Mouse (Mus musculus): ENCODE results near the gene Fam168b. TPM values are rescaled to one million over a fixed set of nuclear protein-coding genes. Genes with fewer than 3 reads are reported as not detected.
A peak's percentile ranks its signal among the peaks of the same experiment; 100 is the strongest.

The Fam168b gene
- polyA plus RNA-seq, 1 experiment from 2014 or later, result 78.4 TPM

DNA sequence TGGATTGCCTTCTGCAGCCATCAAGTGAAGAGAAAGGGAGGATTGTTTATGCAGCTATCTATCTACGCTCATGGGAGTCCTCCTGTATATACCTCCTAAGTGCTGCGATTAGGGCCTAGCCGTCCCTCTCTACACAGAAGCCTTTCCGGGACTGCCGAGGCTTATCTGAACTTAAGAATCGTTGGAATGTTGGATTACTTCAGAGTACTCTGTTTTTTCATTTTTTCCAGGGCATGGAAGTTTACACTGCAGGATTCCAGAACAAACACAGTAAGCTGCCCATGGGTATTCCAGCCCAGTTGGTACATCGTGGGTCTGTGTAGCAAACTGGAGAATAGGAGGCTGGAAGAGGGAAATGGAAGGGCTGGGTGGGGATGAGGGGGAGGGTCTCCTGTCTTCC is 21.4 kb upstream of the Fam168b start:
- 75% methylated on average over 7 of the region's 7 CpGs for WGBS
- Histone ChIP-seq H3K9me3 (replicated peaks) (no peaks in the 10 kb centered on the region), H3K27ac (no peak overlapping the region), H3K4me3 (replicated peaks) (no peak overlapping the region), H3K4me1 (0 out of 2 replicates have a peak, but pooled peaks cover 6% of the 10 kb centered on the region), H3K4me2 (no peak overlapping the region), H3K36me3 (peaks cover 47% of the 10 kb centered on the region), H3K9ac (no peak overlapping the region), H3K27me3 (no peaks in the 10 kb centered on the region)
- ATAC-seq (replicated peaks; ENCODE audit: low FRiP score), result no peak

DNA sequence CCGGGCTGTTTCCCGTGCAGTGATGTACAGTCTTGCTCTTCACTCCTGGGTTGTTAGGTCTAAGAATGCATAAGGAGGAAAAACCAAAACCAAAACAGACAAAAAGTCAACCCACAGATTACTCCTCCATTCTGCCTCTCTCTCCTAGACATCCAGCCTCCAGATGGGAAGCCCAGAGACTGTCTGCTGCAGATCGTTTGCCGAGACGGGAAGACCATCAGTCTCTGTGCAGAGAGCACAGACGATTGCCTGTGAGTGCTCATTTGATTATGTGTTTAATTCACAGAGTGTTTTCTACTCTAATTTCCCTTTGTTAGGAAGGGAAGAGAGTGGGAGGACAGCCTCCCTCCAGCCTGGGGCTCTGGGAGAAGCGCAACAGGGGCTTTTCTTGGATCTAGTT is 20.5 kb upstream of the Fam168b start:
- H3K9ac ChIP-seq, result 0 out of 2 replicates have a peak overlapping the region, but pooled peaks have one; percentile 10
- WGBS, result 75% methylated on average over 7 of the region's 7 CpGs
- H3K4me2 ChIP-seq, result no peak overlapping the region
- peaks cover 39% of the 10 kb centered on the region for H3K36me3 ChIP-seq
- H3K4me3 ChIP-seq (replicated peaks), result no peak overlapping the region
- H3K27ac ChIP-seq, result no peak overlapping the region
- no peak for ATAC-seq (replicated peaks; ENCODE audit: low FRiP score)
- 0 out of 2 replicates have a peak, but pooled peaks cover 6% of the 10 kb centered on the region for H3K4me1 ChIP-seq
- no peaks in the 10 kb centered on the region for H3K9me3 ChIP-seq (replicated peaks)
- no peaks in the 10 kb centered on the region for H3K27me3 ChIP-seq

DNA sequence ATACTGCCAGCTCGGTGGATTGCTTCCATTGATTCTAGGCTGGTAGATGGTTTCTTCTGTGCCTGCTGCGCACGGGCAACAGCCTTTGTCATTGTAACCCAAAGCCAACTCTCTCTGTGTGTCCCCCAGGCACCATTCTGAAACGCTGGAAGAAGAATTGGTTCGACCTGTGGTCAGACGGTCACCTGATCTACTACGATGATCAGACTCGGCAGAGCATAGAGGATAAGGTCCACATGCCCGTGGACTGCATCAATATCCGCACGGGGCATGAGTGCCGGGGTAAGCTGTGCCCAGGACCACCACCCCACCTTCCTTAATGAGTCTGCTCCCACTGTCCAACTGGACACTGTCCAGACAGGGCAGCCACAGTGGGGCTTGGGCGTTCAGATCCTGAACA is 20.0 kb upstream of the Fam168b start:
- ATAC-seq (replicated peaks; ENCODE audit: low FRiP score), result no peak

DNA sequence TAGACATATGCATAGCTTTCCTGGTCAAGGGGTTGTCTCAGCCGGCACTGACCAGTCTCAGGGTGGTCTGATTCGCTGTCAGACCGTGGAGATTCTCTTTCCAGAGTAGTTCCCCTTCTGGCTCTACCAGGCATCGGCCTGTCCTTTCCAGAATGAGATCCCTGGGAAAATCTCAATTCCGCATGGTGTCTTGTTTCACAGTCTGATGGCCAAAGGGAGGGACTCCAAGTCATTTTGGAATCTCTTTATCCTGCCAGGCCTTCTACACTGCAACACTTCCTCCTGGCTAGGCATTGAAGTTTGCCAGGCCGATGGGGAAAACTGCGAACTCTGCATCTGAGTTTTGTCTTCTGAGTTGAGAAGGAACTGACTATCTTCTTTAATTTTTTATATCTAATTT is 17.3 kb upstream of the Fam168b start:
- Histone ChIP-seq H3K9ac (no peak overlapping the region), H3K27ac (no peak overlapping the region), H3K27me3 (no peaks in the 10 kb centered on the region), H3K4me2 (no peak overlapping the region), H3K4me1 (0 out of 2 replicates have a peak, but pooled peaks cover 7% of the 10 kb centered on the region), H3K9me3 (replicated peaks) (no peaks in the 10 kb centered on the region), H3K4me3 (replicated peaks) (no peak overlapping the region), H3K36me3 (peaks cover 32% of the 10 kb centered on the region)
- ATAC-seq (replicated peaks; ENCODE audit: low FRiP score), result no peak
- WGBS, result 64% methylated on average over 7 of the region's 7 CpGs

More for the DNA sequence above, 20.0 kb upstream of the Fam168b start:
- Histone ChIP-seq H3K4me2 (no peak overlapping the region), H3K9me3 (replicated peaks) (no peaks in the 10 kb centered on the region), H3K4me3 (replicated peaks) (no peak overlapping the region), H3K4me1 (0 out of 2 replicates have a peak, but pooled peaks cover 6% of the 10 kb centered on the region), H3K9ac (no peak overlapping the region), H3K27me3 (no peaks in the 10 kb centered on the region), H3K27ac (no peak overlapping the region), H3K36me3 (peaks cover 36% of the 10 kb centered on the region)
- WGBS, result 85% methylated on average over 13 of the region's 13 CpGs

DNA sequence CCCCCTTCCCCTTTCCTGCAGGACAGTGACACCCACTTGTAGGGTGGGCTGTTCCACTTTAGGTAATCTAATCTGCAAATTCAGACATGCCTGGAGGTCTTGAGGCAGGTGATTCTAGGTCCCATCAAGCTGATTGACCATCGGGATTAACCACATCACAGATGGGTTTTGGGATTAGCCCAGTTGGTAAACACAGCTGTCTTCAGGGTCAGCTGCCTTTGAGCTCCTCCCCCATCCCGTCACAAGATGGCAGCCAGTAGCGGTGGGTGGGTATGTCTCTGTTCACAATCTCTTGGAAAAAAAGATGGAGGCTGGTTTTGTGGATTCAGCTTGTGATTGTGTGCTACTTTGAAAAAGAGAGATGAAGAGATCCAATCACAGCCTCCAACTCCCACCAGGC is 16.9 kb upstream of the Fam168b start:
- ATAC-seq (replicated peaks; ENCODE audit: low FRiP score), result no peak
- Histone ChIP-seq H3K27ac (no peak overlapping the region), H3K9me3 (replicated peaks) (no peaks in the 10 kb centered on the region), H3K27me3 (no peaks in the 10 kb centered on the region), H3K4me3 (replicated peaks) (no peak overlapping the region), H3K9ac (no peak overlapping the region), H3K4me2 (no peak overlapping the region), H3K4me1 (0 out of 2 replicates have a peak, but pooled peaks cover 10% of the 10 kb centered on the region), H3K36me3 (peaks cover 28% of the 10 kb centered on the region)
- WGBS, result 89% methylated on average over 3 of the region's 3 CpGs

DNA sequence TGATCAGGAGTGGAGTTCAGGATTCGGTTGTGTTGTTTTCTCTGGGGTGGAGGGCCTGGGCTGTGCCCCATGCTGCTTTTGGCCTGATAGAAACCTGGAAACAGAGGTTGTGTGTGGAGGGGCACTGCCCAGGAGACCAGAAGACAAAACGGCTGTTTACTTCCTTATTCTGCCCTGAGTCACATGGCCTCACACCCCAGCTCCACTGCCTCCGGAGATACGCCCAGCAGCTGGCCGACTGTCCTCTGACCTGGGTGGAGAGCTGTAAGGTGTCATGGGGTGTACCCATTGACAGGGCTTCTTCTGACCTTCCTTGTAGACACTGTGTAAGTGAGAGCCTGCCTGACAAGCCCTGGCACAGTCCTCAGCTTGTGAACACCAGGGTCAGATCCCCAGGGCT is 15.8 kb upstream of the Fam168b start:
- Histone ChIP-seq H3K36me3 (peaks cover 18% of the 10 kb centered on the region), H3K4me2 (no peak overlapping the region), H3K4me3 (replicated peaks) (no peak overlapping the region), H3K9ac (no peak overlapping the region), H3K27me3 (no peaks in the 10 kb centered on the region), H3K9me3 (replicated peaks) (no peaks in the 10 kb centered on the region), H3K27ac (no peak overlapping the region), H3K4me1 (0 out of 2 replicates have a peak, but pooled peaks cover 10% of the 10 kb centered on the region)
- WGBS, result 65% methylated on average over 5 of the region's 5 CpGs
- no peak for ATAC-seq (replicated peaks; ENCODE audit: low FRiP score)

DNA sequence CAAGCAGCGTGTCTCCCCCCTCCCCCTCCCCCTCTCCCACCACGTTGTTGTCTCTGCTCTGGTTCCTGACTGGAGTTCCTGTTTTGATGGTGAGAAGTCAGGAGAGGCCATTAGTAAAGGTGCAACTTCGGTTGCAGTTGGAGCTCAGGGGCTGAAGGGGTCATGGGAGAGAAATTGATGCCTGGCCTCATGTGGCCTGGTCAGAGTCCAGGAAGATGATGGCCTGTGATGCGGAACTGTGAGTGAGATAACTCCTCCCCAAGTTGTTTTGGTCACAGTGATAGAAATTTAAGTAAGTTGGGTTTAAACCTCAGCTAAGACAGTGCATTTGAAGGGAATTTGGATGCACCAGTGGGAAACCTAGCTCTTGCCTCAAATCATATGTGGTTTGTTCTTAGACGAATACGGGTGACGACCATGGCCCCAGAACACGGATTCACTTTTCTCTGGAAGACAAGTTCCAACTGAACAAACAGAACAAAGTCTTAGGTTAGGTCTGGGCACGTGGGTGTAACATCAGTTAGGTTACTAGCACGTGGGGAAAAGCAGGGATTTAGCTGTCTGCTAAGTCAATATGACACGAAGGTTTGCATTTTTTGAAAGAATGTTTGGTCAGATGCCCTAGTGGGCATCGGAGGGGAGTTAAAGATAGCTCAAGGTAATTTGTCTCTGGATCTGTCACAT is 12.3 kb upstream of the Fam168b start:
- WGBS, result 55% methylated on average over 12 of the region's 12 CpGs
- no peak overlapping the region for H3K4me3 ChIP-seq (replicated peaks)
- peaks cover 30% of the 10 kb centered on the region for H3K4me1 ChIP-seq
- ATAC-seq (replicated peaks; ENCODE audit: low FRiP score), result no peak
- no peak overlapping the region for H3K27ac ChIP-seq
- no peaks in the 10 kb centered on the region for H3K27me3 ChIP-seq
- no peaks in the 10 kb centered on the region for H3K9me3 ChIP-seq (replicated peaks)
- H3K9ac ChIP-seq, result no peak overlapping the region
- H3K36me3 ChIP-seq, result no peaks in the 10 kb centered on the region
- no peak overlapping the region for H3K4me2 ChIP-seq

DNA sequence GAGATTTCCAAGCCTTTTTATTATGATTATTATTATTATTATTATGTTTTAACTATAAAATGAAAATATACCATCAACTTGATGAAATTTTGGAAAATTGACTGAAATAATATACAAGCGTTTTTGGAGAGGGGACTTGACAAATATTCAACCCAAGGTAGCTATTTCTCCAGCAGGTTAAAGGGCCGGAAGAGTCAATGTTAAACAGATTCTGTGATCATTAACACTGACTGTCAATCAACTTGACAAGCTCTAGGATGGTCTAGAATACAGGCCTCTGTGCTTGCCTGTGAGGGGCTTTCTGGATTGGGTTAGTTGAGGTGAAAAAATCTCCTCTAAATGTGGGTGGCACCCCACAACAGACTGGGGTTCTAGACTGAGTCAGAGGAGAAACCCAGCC is 10.9 kb upstream of the Fam168b start:
- 81% methylated on average over 2 of the region's 2 CpGs for WGBS
- no peak for ATAC-seq (replicated peaks; ENCODE audit: low FRiP score)

DNA sequence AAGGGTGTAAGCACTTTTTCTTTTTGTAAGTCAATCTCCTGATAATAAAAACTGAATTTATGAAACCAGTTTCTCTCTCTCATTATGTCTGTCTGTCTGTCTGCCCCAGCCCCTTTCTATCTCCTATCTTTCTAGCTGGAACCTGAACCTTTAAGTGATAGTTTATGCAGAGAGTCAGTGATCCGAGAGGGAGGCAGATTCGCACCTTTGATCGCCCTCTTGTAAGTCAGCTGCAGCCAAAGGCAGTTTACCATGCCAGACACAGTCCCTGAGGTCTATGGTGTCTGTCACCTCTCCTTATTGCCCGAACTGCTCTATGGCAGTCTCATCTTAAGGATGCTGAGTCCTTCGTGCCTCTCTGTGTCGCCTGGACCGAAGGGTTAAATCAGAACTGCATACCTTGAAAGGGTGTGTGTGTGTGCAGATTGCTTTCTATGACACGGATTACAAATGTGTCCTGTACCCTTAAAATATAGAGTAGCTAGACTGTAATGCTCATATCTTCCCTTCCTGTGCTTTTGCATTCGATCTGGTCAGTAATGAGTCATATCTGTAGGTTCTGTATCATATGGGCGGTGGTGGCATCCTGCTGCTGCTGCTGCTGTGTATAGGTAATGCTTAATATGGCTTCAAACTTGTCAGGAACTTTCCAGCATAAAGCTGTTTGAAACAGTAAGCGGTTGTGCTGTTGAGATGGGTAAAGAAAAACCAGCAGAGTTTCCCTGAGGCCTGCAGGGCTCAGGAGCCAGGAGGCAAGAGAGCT is 9.4 kb upstream of the Fam168b start:
- Histone ChIP-seq H3K36me3 (no peaks in the 10 kb centered on the region), H3K4me1 (peaks cover 35% of the 10 kb centered on the region), H3K9ac (no peak overlapping the region), H3K9me3 (replicated peaks) (no peaks in the 10 kb centered on the region), H3K27ac (peak overlapping the region; percentile 48; the same call in 1 of the 2 replicates), H3K27me3 (no peaks in the 10 kb centered on the region), H3K4me2 (peak overlapping the region; percentile 91), H3K4me3 (replicated peaks) (no peak overlapping the region)
- ATAC-seq (replicated peaks; ENCODE audit: low FRiP score), result no peak
- WGBS, result 62% methylated on average over 11 of the region's 11 CpGs

More for the DNA sequence above, 10.9 kb upstream of the Fam168b start:
- H3K4me1 ChIP-seq, result peaks cover 35% of the 10 kb centered on the region
- no peaks in the 10 kb centered on the region for H3K36me3 ChIP-seq
- H3K27ac ChIP-seq, result no peak overlapping the region
- no peak overlapping the region for H3K9ac ChIP-seq
- no peak overlapping the region for H3K4me2 ChIP-seq
- H3K9me3 ChIP-seq (replicated peaks), result no peaks in the 10 kb centered on the region
- H3K27me3 ChIP-seq, result no peaks in the 10 kb centered on the region
- no peak overlapping the region for H3K4me3 ChIP-seq (replicated peaks)

DNA sequence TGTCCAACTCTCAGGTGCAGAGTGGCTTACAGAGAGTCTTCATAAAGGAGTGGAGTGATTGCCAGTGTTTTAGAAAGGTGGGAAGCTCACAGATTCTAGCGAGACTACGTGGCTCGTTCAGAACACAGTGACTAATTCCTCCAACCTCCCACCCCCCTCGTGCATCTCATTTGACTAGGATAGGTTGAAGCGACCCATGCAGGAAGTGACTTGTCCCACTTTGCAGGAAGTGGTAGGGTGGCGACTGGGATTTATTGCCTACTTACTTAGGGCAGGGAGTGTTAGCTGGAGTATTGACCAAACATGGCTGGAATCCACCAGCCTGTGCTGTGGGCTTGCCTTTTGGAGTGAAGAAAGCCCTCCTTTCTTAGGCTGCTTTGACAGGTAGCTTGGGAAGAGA is 8.7 kb upstream of the Fam168b start:
- Histone ChIP-seq H3K4me2 (peak overlapping the region; percentile 91), H3K4me1 (peaks cover 35% of the 10 kb centered on the region), H3K36me3 (no peaks in the 10 kb centered on the region), H3K9me3 (replicated peaks) (no peaks in the 10 kb centered on the region), H3K27ac (0 out of 2 replicates have a peak overlapping the region, but pooled peaks have one; percentile 30), H3K9ac (no peak overlapping the region), H3K27me3 (no peaks in the 10 kb centered on the region), H3K4me3 (replicated peaks) (no peak overlapping the region)
- ATAC-seq (replicated peaks; ENCODE audit: low FRiP score), result no peak; the same call in 1 of the 2 replicates
- WGBS, result 22% methylated on average over 6 of the region's 6 CpGs

DNA sequence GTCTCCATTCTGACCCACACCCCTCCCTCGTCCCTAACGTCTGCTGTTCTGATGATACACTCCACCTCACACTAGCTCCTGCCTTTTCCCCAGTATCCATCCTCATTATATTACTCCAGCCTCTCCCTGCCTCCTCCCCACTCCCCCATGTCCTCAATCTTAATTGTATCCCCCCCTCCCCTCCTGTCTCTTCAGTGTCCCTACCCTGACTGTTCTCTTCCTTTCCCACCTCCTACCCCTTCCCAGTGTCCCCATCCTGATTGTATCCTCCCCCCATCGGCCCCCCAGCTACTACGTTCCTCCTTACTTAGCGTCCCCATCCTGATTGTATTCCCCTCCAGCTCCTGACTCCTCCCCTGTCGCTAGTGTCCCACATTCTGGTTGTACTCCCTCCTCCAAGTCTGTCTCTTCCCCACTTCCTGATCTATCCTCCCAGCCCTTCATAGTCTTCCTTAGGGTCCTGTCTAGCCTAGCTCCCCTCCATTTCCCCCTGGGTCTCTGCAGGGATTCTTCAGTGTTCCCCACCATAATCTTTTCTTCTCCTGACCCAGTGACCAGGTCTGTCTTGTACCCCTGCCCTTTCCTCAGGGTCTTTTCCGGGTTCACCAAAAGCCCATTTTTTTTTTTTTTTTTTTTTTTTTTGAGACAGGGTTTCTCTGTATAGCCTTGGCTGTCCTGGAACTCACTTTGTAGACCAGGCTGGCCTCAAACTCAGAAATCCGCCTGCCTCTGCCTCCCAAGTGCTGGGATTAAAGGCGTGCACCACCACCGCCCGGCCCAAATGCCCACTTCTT is 7.7 kb upstream of the Fam168b start:
- H3K27ac ChIP-seq, result no peak overlapping the region
- H3K9ac ChIP-seq, result peak overlapping the region; percentile 68; the same call in 1 of the 2 replicates
- ATAC-seq (replicated peaks; ENCODE audit: low FRiP score), result peak; percentile 55
- WGBS, result 45% methylated on average over 11 of the region's 11 CpGs
- no peaks in the 10 kb centered on the region for H3K9me3 ChIP-seq (replicated peaks)
- peaks cover 35% of the 10 kb centered on the region for H3K4me1 ChIP-seq
- H3K4me2 ChIP-seq, result peak overlapping the region; percentile 91
- H3K4me3 ChIP-seq (replicated peaks), result peak overlapping the region; percentile 77
- no peaks in the 10 kb centered on the region for H3K27me3 ChIP-seq
- no peaks in the 10 kb centered on the region for H3K36me3 ChIP-seq

All from kidney, embryonic 15.5 days (tissue).